Mouse (Mus musculus) R1 (cell line): ENCODE data around the gene Xylt1.

Experiments
- DNase-seq: peaks from one replicate; pipeline ENCODE4 v3.0.0-alpha.2; 2018; ENCODE audit warnings: low read depth, low spot score

The Xylt1 gene

DNA sequence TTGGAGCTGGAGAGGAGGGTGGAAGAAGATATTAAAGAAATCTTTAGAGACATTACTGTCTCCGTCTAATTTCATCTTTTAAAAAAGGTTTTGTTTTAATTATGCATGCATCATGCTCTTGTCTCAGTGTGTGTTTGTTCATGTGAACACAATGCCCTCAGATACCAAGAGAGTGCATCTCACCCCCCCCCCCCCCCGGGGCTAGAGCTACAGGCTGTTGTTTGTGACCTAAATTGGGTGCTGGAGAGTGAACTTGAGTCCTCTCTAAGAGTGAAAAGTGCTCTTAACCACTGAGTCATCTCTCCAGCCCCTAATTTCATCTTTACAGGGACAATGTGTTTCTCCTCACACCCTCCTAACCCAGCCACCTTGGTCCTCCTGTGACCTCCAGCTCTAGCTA, 131.5 kb downstream of the Xylt1 start:
- no peak for DNase-seq

DNA sequence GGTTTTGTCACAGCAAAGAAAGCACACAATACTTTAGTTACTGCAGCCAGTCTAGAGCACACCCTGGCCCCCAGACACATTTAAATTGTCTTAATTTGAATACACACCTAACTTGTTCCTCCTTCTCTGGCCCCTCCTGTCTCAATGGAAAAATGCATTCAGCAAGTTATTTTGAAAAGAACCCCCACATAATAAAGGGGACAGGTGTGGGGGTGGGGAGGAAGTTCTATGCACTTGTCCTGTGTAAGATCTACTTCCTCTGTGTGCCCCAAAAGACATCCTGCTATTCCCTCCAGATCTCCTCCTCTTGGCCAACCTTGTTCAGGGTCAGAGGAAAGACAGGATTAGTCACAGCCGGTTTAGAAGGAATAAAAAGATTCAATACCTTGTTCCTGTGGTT, 135.0 kb downstream of the Xylt1 start:
- DNase-seq: no peak

DNA sequence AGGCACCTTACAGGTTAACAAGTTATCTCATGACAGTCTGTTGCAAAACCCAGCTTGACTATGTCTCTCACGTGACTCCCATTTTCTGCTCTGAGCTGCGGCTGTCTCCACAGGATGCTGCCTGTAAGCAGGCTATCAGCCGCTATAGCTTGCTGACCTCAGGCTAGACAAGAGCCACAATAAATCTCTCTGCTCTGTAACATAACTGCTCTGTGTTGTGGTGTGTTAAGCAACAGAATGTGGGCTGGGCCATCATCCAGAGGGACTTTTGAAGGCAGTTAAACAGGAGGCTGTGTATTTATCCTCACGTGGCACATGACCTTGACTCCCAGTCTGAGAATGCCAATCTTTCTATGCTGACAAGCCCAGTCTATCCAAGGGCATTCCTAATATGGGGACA, 136.1 kb downstream of the Xylt1 start:
- peak; percentile 13 for DNase-seq

DNA sequence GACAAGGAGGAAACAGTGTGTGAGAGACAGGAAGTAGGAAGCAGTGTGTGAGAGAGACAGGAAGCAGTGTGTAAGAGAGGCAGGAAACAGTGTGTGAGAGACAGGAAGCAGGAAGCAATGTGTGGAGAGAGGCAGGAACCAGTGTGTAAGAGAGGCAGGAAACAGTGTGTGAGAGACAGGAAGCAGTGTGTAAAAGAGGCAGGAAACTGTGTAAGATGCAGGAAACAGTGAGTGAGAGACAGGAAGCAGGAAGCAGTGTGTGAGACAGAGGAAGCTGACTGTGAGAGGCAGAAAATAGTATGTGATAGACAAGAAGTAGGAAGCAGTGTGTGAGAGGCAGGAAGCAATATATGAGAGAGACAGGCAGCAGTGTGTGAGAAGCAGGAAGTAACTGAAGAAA, 140.6 kb downstream of the Xylt1 start:
- no peak for DNase-seq

DNA sequence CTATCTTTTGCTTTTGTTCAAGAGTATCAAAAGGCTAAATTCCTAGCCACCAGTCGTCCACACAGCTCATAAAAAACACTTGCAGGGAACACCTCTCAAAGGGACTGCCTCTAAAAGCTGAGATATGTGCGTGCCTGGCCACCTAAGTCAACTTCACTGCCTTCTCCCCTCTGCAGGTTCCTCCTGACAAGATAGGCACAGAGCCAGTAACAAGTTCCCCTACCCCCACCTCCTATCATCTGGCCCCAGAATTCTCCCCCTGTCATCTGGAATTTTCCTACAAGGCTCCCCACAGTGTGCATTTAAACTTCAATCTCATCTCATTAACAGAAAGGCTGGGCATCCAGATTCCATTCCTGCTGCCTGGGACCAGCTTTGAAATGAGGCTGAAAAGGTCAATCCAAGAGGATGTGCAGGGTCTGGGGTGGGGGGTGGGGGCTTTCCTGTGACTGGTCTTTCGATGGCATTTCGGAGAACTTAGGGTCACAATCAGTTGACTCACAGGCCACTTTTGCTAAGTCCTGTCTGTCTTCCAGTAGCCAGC, 141.4 kb downstream of the Xylt1 start:
- DNase-seq: peak; percentile 82

DNA sequence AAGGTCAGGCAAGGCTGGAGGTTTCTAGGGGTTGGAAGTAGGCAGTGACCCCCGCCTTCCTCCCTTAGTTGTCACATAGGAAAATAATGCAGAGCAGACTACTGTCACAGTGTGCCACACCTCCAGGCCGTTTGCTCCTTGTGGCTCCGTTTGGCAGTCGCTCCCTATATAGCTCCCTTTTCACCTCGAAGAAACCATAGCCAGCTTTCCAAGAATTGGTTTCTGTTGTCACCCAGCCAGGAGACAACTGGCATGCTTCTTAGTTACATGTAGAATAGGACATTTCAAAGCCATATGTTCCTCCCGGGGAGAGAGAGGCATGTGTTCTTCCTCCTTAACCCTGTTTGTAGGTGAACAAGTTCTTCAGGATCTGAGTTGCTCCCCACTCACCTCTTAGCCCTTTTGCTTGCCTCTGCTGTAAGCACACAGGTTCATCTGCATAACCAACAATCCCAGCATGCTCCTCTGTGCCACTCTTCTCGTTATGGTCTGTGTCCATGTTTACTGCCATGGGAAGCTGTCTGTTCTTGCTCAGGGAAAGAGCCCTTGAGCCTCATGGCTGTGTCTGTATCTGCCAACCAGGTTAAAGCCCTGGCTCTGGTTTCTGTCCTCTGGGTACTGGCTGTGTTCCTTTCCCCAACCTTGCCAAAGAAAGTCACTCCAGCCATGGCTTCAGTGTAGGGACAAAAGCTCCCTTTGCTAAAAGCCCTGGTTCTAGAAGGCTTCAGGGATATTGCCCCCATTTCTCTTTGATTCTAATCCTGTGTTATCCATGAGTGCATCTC, 143.8 kb downstream of the Xylt1 start:
- DNase-seq: no peak

DNA sequence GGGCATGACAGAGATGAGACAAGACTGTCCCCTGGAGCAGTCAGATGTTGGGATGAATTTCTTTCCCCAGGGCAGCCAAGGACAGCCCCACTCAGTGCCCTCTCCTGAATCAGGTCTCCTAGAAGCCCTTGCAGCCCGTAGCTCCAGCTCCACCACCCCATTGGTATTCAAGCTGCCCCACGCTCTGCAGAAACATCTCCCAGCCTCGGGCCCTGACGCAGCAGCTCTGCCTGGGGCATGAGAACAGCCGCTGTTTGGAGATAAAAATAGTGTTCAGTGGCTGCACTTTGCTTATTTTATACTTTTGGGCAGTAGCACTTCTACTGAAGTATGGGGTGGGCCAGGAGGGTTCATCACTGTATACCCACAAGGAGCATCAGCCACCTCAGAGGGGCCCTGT, 144.9 kb downstream of the Xylt1 start:
- no peak for DNase-seq

DNA sequence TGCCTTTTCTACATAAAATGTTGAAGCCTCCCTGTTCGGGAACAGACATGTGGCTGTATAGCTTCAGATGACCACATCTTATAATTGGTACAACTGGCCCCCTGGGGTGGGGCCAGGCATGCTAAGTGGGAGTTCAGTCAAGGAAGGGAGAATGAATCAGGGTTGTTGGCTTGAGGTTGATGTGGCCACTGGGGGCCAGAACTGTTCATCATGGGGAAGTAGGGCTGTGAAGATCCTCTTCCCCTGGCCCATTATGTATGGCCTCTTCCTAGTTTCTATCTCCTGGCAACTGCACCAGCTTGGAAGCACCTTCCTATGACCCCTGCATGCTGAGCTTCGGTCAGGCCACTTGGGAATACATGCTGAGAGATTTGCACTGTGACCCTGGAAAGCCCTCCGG, 145.8 kb downstream of the Xylt1 start:
- DNase-seq: no peak

DNA sequence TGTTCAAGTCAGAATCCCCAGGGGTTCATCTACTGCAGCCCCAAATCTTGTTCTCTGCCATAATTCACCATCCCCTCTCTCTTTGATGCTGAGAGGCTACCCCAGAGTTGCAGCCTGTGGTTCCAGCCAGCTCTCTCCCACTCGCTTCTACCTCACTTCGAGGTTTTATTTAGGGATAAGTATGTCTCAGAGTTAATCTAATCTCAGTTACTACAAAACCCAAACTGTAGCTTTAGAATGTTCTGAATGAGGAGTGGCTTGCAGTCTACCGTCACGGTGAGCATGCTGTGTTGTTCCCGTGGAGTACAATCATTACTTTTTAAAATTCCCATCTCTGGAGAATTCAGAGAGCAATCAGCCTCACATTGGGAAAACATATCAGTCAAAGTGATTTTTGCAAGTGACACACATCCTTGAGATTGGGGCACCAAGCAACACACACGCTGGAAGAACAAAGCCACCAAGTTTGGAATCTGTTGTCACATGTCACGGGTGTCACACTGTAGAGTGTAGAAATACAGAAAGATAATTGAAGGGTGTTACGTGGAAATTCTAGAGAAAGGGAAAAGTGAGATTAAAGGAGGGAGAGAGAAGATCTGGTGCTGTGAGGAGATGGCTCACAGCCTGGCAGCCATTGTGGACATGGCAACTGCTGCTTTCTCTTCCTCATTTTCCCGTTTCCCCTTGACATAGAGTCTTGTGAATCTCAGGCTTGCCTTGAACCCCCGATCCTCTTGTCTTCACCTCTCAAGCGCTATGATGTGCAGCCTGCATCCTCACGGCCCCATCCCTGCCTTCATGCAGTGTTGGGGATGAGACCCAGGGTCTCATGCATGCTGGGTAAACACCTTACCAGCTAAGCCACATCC, 149.2 kb downstream of the Xylt1 start:
- DNase-seq: no peak

DNA sequence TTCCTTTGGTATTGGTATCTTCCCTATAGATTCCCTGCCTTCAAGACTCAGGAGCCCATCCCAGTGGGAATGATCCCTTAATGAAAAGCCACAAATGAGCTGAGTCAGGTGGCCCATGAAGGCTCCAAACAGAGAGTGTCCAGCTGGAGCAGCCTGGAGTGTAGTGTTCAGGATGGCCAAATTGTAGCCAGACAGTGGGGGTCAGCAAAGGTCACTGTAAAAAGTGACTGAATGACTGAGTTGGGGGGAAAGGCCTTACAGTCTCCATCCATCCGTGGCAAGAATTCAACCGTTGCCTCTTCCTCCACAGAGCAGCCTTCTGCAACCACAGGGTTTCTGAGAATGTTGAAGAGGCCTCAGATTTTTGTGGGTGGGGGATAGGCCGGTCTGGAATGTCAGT, 151.9 kb downstream of the Xylt1 start:
- no peak for DNase-seq

DNA sequence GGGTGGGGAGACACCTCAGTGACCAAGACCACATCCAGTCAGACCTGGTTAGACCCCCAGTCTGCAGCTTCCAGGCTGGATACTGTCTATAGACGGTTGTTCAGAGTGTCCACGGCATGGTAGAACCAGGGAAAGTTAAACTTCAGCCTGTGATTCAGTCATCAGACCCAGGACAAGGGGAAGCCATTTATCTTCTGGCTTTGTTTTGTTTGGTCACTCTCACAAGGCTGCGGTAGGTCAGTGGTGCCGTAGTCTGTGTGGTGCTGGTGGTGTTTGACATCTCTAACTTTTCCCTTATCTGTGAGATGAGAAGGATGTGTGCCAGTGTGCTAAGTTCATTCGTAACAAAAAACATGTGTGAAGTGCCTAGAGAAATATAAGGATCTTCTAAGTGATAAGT, 152.4 kb downstream of the Xylt1 start:
- no peak for DNase-seq

DNA sequence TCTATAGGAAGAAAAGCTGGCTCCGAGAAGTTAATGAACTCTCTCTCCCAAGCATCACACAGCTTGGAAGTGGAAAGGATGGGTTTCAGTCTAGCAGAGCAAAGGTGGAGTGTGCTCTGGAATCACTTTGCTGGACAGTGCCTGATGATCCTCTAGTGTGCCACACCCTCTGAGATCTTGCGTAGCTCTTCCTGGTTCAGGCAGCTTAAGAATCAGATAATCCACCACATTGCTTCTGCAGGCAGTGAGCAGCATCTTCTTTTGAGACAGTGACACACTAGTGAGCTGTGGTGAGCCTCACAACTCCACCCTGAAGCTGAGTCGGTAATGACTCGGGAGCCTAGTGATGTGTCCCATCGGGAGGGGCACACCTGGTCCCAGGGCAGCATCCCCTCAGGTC, 159.2 kb downstream of the Xylt1 start:
- no peak for DNase-seq

DNA sequence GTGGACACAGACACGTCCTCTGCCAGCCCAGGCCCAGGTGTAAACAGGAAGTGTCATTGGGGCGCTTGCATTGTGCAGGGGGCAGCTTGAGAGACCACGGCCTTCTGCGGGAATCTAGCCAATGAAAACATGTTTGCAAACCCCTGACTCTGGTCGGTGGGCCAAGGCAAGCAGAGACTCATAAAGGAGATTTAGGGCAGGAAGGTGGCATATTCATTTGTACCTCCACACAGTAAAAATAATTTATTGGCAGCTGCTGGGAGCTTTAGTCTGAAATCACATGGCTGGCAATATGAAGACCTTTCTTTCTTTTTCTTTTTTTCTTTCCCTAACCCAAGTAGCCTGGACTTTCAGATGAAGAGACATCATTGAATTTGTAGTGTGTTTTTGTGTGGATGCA, 159.6 kb downstream of the Xylt1 start:
- DNase-seq: no peak

DNA sequence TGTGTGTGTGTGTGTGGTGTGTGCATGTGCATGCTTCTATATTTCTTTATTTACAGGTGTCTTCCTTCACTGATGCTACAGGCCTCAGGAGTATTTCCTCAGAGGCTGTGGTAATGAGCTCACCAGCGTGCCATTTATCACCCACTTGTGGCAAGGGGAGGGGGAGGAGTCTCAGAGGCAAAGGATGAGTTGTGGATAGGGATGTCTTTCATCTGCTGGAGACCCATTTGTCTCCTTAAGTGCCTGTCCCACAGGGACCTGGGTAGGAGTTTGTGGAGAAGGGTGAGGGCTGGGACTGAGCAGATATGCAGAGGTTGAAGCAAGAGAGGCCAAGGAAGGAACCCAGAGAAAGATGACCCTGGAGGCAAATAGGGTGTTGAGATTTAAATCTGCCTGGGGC, 160.3 kb downstream of the Xylt1 start:
- DNase-seq: no peak

DNA sequence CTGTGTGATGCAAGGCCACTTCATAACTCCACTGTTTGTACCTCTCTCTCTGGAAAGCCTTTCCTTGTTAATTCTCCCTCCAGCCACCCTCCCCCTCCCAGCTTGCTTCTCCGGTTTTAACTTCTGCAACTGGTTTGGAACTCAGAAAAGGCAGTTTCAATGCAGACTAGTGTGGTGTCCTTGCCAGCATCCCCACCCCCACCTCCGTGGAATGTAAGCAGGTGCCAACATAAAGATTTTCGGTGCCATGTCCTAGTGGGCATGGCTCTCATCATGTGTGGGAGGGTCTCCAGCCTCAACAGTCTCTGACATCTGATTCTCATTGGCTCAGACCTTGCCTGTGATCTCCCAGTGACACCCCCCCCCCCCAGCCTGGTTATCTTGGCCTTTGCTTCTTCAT, 160.9 kb downstream of the Xylt1 start:
- DNase-seq: no peak

DNA sequence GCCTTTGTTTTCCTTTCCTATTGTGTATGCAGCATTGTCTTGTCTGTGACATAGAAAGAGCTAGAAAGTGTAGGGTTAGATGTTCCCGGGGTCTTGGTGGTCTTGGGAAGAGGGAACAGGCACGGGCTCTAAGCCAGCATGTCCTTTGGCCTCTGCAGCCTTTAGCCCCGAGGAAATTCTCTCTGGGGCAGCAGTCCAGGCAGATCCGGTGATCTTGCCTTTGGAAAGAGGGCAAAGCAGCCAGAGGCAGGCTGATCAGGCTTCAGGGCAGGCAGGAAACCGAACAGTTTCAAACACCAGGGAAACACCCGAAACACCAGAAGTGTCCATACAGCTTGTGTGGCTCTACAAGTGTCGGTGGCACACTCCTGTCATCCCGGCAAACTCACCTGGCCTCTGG, 162.3 kb downstream of the Xylt1 start:
- DNase-seq: no peak

DNA sequence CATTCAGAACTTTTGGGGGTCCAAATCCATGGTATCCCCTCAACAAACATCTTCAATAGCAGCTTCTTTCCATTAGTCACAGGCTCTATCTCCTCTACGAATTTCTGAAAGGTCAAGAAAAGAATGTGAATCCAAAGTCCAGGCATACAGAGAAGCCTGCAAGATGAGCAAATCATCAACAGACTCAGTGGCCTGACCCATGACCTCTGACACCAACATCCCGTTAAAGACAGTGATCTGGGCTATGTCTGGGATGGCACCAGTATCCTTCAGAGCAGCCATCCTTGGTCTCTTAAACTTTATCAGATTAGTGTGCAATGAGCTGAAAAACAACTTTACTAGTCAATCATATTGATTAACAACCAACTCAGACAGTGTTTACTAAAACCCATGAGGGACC, 163.3 kb downstream of the Xylt1 start:
- DNase-seq: no peak

DNA sequence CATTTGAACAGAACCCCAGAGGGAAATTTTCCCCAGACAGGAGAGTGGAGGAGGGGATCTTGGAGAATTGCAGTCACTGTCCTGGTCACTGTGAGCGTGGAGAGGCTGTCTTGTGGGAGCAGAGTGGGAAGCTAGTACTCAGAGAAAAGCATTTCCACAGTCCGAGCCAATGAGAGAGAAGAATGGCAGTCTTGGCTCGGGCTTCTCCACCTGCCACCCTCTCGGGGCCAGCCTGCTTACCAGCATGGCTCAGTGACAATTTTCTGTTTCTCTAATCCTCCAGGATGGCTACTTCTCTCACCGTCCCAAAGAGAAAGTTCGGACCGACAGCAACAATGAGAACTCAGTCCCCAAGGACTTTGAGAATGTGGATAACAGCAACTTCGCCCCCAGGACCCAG, 167.5 kb downstream of the Xylt1 start:
- no peak for DNase-seq

DNA sequence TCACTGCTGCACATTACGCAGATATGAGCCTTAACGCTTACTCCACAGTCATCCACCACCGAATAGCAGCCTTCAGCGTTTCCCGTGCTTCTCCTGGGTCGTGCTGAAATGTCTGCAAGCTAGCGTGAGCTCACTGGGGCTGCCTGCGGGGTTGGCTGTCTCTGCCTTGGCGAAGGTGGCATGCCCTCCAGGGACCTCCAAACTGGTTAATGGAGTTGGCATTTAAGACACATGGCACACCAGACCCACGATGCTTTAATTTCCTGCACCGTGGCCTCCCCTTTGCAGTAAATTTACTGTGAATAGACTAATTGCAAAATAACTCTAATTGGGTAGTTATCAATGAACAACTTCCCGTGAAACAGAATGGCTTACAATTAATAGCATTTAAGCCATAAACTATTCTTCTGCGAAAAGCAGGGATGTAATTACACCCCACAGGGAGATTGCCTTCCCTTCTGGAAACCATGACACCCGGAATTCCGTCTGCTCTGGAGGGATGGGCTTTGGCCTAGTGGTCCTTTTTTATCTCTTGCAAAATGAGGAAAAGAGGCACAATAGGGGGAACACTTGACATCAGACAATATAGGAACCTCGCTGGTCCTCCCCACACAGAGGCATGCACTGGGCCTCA, 170.3 kb downstream of the Xylt1 start:
- DNase-seq: no peak

DNA sequence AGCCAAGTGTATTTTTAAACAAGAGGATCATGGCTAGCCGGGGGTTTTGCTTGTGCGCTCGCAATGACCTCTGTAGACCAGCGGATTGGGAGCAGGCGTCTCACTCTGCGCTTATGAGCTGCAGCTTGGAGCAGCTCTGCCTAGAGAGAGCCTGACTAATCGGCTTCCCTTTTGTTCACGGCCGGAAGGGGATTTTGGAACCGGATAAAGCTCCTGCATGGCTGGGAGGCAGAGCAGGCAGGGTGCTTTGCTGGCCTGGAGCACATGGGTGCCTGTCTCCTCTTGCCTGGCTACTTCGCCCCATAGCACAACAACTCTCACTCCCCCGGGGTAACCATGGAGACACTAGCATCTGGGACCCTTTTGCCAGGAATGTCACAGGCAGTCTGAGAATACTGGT, 172.4 kb downstream of the Xylt1 start:
- peak; percentile 29 for DNase-seq

DNA sequence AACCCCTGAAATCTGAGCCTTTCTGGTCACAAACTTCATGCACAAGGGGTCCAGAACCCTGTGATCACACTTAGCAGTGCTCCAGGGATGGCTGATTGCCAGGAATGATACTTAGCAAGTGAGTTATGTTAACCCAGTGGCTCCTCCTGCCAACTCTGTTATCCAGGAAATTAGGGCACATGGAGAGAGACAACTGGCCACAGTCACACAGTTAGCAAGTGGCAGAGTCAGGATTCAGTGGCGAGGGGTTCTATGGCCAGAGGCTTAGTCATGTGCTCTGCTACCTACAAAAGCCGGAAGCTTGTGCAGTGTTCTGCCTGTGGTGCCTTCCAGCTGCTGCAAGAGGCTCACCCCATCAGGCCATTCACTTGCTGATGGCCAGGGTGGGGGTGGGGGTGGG, 175.0 kb downstream of the Xylt1 start:
- DNase-seq: no peak

DNA sequence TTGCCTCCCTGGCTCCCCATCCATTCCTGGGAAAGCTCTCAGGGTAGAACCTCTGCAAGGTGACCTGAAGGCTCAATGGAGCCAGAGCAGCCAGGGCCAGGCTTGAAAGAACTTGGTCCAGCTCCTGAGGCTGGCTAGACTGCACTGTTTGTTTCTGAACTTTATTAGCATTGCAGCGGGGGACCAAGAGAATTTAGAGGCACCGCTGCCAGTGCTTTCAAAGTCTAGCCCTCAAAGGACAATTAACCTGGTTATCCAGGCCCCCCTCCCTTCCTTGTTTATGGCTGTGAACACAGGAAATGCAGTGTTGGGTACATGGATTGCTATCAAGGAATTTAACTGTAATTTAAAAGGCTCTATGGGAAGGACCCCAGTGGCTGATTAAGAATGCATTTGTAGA, 177.4 kb downstream of the Xylt1 start:
- DNase-seq: peak; percentile 18
